Mouse (Mus musculus) lung, embryonic 15.5 days (tissue): ENCODE data around the gene Wdr95. TPM values are rescaled to one million over a fixed set of nuclear protein-coding genes. Genes with fewer than 3 reads are reported as not detected.

Experiments used
- ATAC-seq: fragments of 200-750 bp; cut with Nextera tagmentation; 2 replicates; pipeline ENCODE4 v1.8.0; 2017; ENCODE audit warnings: moderate number of reproducible peaks, borderline replicate concordance; ENCODE audit not compliant: low FRiP score, low TSS enrichment; ENCODE audit errors: extremely low read depth
- H3K27ac ChIP-seq: fragments of 300-500 bp; sonication (generic); 2 replicates; pipeline ENCODE4 v1.5.1; 2015; ENCODE audit warnings: moderate library complexity, mild to moderate bottlenecking, inconsistent platforms
- H3K27me3 ChIP-seq: fragments of 300-500 bp; sonication (generic); 2 replicates; pipeline ENCODE4 v1.6.1; 2015; ENCODE audit warnings: inconsistent platforms
- H3K36me3 ChIP-seq: fragments of 300-500 bp; sonication (generic); 2 replicates; pipeline ENCODE4 v1.6.1; 2015; ENCODE audit warnings: inconsistent platforms
- H3K4me1 ChIP-seq: fragments of 300-500 bp; sonication (generic); 2 replicates; pipeline ENCODE4 v1.6.1; 2015; ENCODE audit warnings: inconsistent platforms
- H3K4me2 ChIP-seq: fragments of 300-500 bp; sonication (generic); 2 replicates; pipeline ENCODE4 v1.6.1; 2015; ENCODE audit warnings: inconsistent platforms, mild to moderate bottlenecking, moderate library complexity
- H3K4me3 ChIP-seq: fragments of 300-500 bp; sonication (generic); 2 replicates; pipeline ENCODE4 v1.5.1; 2015; ENCODE audit warnings: mild to moderate bottlenecking, inconsistent platforms
- H3K9ac ChIP-seq: fragments of 300-500 bp; sonication (generic); 2 replicates; pipeline ENCODE4 v1.6.1; 2015; ENCODE audit warnings: inconsistent platforms
- H3K9me3 ChIP-seq: fragments of 300-500 bp; sonication (generic); 2 replicates; pipeline ENCODE4 v1.6.1; 2016; ENCODE audit warnings: inconsistent platforms
- WGBS: fragments of 180-500 bp; shearing (Covaris S2); methylation state at CpG from one replicate; pipeline ENCODE4 v1.1.7; 2015; 5-methylcytosine and 5-hydroxymethylcytosine counted together
- polyA plus RNA-seq: library from polyadenylated mRNA; unstranded; fragments of >200 nt; fragmentation: Nextera tagmentation; extraction: Ambion mirVana; gene quantifications from 2 replicates; pipeline ENCODE4 v1.2.1, GENCODE M21; 2015

The Wdr95 gene
- polyA plus RNA-seq, 1 experiment from 2014 or later, result 0.26 TPM

DNA sequence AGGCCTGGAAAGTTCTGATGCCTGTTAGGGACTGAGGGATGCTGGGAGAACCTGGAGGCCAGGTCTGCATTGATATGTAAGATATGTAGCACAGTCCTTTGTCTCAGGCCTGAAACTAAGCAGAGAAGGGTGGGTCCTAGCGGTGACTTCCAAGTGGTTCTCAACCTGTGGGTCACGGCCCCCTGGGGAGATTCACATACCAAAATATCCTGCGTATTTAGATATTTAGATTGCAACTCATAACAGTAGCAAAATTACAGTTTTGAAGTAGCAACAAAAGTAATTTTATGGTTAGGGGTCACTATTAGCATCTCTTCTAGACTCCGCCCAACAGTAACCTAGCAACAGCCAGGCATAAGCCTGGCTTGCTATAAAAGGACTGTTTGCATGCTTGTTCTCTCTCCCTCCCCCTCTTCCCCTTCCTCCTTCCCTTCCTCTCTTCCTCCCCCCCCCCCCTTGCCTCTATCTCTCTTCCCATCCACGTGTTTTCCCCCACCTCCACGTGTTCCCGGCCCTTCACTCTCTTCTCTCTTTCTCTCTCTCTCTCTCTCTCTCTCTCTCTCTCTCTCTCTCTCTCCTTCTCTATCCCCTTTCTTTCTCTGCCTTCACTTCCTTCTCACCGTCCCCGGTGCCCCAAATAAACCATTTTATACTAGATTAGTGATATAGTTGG is 130.4 kb downstream of the Wdr95 start:
- no peaks in the 10 kb centered on the region for H3K36me3 ChIP-seq
- no peak overlapping the region for H3K4me3 ChIP-seq
- no peak overlapping the region for H3K4me2 ChIP-seq
- H3K27me3 ChIP-seq, result no peaks in the 10 kb centered on the region
- H3K9ac ChIP-seq, result no peak overlapping the region
- H3K9me3 ChIP-seq, result no peaks in the 10 kb centered on the region
- no peaks in the 10 kb centered on the region for H3K4me1 ChIP-seq
- 62% methylated on average over 9 of the region's 9 CpGs for WGBS
- no peak overlapping the region for H3K27ac ChIP-seq
- ATAC-seq, result no peak

DNA sequence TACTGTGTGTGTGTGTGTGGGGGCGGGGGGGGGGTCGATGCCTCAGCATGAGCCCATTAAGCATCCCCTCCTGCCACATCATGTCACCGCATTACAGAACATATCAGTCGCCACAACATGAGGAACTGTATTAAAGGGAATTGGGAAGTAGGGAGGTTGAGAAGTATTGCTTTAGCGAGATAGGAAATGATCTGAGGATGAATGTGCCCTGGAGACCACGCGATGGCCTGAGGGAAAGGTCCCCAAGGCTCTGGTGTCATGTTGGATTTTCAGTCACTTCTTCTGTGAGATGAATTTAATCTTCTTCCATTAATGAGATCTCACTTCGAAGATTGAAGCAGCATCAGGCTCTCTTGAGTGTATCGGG is 130.9 kb downstream of the Wdr95 start:
- Histone ChIP-seq H3K4me3 (no peak overlapping the region), H3K27me3 (no peaks in the 10 kb centered on the region), H3K36me3 (no peaks in the 10 kb centered on the region), H3K9me3 (no peaks in the 10 kb centered on the region), H3K4me2 (no peak overlapping the region), H3K27ac (no peak overlapping the region), H3K4me1 (no peaks in the 10 kb centered on the region), H3K9ac (no peak overlapping the region)
- ATAC-seq, result no peak
- WGBS, result 45% methylated on average over 9 of the region's 9 CpGs

DNA sequence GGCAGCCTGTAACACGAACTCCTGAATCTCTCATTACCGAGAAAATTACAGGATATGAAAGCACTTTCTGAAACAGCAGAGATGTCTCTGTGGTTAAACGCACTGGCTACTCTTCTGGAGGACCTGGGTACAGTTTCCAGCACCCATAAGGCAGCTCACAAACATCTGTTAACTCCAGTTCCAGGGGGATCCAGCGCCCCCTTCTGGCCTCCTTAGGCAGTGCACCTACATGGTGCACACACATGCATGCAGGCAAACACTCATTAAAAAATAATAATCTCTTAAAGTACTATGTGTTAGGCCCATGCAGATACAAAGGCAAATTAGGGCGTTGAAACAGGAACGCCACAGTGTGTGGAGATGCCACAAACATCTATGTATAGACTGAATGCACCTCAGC is 132.9 kb downstream of the Wdr95 start:
- ATAC-seq, result no peak
- H3K4me1 ChIP-seq, result no peaks in the 10 kb centered on the region
- 88% methylated on average over 6 of the region's 6 CpGs for WGBS
- H3K27me3 ChIP-seq, result no peaks in the 10 kb centered on the region
- H3K27ac ChIP-seq, result no peak overlapping the region
- H3K4me2 ChIP-seq, result no peak overlapping the region
- H3K9ac ChIP-seq, result no peak overlapping the region
- no peaks in the 10 kb centered on the region for H3K9me3 ChIP-seq
- H3K4me3 ChIP-seq, result no peak overlapping the region
- no peaks in the 10 kb centered on the region for H3K36me3 ChIP-seq

Other genes with a start within 250 kb of the Wdr95 start
- 0.92 and 1.5 TPM in 2 replicates for gene Medag, start 116.9 kb upstream of the Wdr95 start, polyA plus RNA-seq
- 1.4 and 1.7 TPM in 2 replicates for gene Tex26, start 89.0 kb upstream of the Wdr95 start, polyA plus RNA-seq
- gene Hsph1, start 107.7 kb downstream of the Wdr95 start, polyA plus RNA-seq, result 52.7 and 55.0 TPM in 2 replicates
- gene B3glct, start 149.6 kb downstream of the Wdr95 start, polyA plus RNA-seq, result 15.7 and 16.2 TPM in 2 replicates